Mouse (Mus musculus): Measurements from ENCODE around the gene Stk10.

Gene Stk10

GRCm38 (mm10) chr11:32626079-32626478 lies 93.0 kb downstream of the Stk10 start:
- no peak for DNase-seq (ENCODE audit: low spot score in 2 of 2)

- DNase-seq (ENCODE audit: low spot score in 2 of 2): no peak
Measured at GRCm38 (mm10) chr11:32627900-32628299, 94.8 kb downstream of the Stk10 start.

- DNase-seq (ENCODE audit: low spot score in 2 of 2): no peak
Measured at GRCm38 (mm10) chr11:32629713-32630211, 96.7 kb downstream of the Stk10 start.

- no peak for DNase-seq (ENCODE audit: low spot score in 2 of 2)
Measured at GRCm38 (mm10) chr11:32632671-32633070, 99.6 kb downstream of the Stk10 start.

GRCm38 (mm10) chr11:32633542-32633941 lies 100.4 kb downstream of the Stk10 start:
- no peak for DNase-seq (ENCODE audit: low spot score in 2 of 2)

GRCm38 (mm10) chr11:32634143-32634542 lies 101.0 kb downstream of the Stk10 start:
- DNase-seq (ENCODE audit: low spot score in 2 of 2): no peak

- DNase-seq (ENCODE audit: low spot score in 2 of 2): no peak
Measured at GRCm38 (mm10) chr11:32634842-32635241, 101.7 kb downstream of the Stk10 start.

GRCm38 (mm10) chr11:32636275-32636674 lies 103.2 kb downstream of the Stk10 start:
- no peak for DNase-seq (ENCODE audit: low spot score in 2 of 2)

GRCm38 (mm10) chr11:32638521-32639255 lies 105.6 kb downstream of the Stk10 start:
- no peak for DNase-seq (ENCODE audit: low spot score in 2 of 2)

- DNase-seq (ENCODE audit: low spot score in 2 of 2): no peak
Measured at GRCm38 (mm10) chr11:32640617-32641016, 107.5 kb downstream of the Stk10 start.

GRCm38 (mm10) chr11:32642249-32642876 lies 109.3 kb downstream of the Stk10 start, which contains the start of gene Fbxw11:
Gene Fbxw11 (plus strand): TSS chr11:32642724.
- peak; percentile 94 for DNase-seq (ENCODE audit: low spot score in 2 of 2)

- no peak for DNase-seq (ENCODE audit: low spot score in 2 of 2)
Measured at GRCm38 (mm10) chr11:32642899-32643886, 110.1 kb downstream of the Stk10 start.

GRCm38 (mm10) chr11:32644010-32644409 lies 110.9 kb downstream of the Stk10 start:
- no peak for DNase-seq (ENCODE audit: low spot score in 2 of 2)

GRCm38 (mm10) chr11:32647265-32647664 lies 114.2 kb downstream of the Stk10 start:
- no peak for DNase-seq (ENCODE audit: low spot score in 2 of 2)

- DNase-seq (ENCODE audit: low spot score in 2 of 2): no peak
Measured at GRCm38 (mm10) chr11:32650236-32650749, 117.2 kb downstream of the Stk10 start.

- DNase-seq (ENCODE audit: low spot score in 2 of 2): no peak
Measured at GRCm38 (mm10) chr11:32650893-32651590, 117.9 kb downstream of the Stk10 start.

GRCm38 (mm10) chr11:32651723-32652122 lies 118.6 kb downstream of the Stk10 start:
- no peak for DNase-seq (ENCODE audit: low spot score in 2 of 2)

- DNase-seq (ENCODE audit: low spot score in 2 of 2): no peak
Measured at GRCm38 (mm10) chr11:32662082-32662656, 129.1 kb downstream of the Stk10 start.

- DNase-seq (ENCODE audit: low spot score in 2 of 2): no peak
Measured at GRCm38 (mm10) chr11:32665639-32666038, 132.5 kb downstream of the Stk10 start.

- DNase-seq (ENCODE audit: low spot score in 2 of 2): no peak
Measured at GRCm38 (mm10) chr11:32666983-32667382, 133.9 kb downstream of the Stk10 start.

GRCm38 (mm10) chr11:32671480-32671879 lies 138.4 kb downstream of the Stk10 start:
- peak; percentile 6 to 10 for DNase-seq (ENCODE audit: low spot score in 2 of 2)
